Mouse (Mus musculus) liver, postnatal 0 days (tissue): ENCODE data around the gene Clybl.

Source experiments
- CTCF ChIP-seq: sonication (generic); IDR thresholded peaks from 2 replicates; pipeline ENCODE4 v1.5.1; 2016; ENCODE audit warnings: antibody characterized with exemption, low read depth
- EP300 ChIP-seq: IDR thresholded peaks from 2 replicates; pipeline ENCODE4 v1.6.1; 2016; ENCODE audit warnings: antibody characterized with exemption, low read depth, mild to moderate bottlenecking

GRCm38 (mm10) chr14:122224103-122224494 is 42.6 kb downstream of the Clybl start:
- TF ChIP-seq CTCF (no peak), EP300 (peak; percentile 15; the same call in 1 of the 2 replicates)
